Mouse (Mus musculus) telencephalon, adult 2 months (tissue): ENCODE results near the gene Uap1.
"Not testable (repeated sequence)": the region's sequence is repeated elsewhere in the genome, so short reads cannot be mapped to it uniquely, and the experiment has no call there.

Experiments used
- DNase-seq: peaks from one replicate; pipeline ENCODE4 v3.0.0-alpha.2; 2011; ENCODE audit warnings: low read depth, low spot score

Gene Uap1

DNA sequence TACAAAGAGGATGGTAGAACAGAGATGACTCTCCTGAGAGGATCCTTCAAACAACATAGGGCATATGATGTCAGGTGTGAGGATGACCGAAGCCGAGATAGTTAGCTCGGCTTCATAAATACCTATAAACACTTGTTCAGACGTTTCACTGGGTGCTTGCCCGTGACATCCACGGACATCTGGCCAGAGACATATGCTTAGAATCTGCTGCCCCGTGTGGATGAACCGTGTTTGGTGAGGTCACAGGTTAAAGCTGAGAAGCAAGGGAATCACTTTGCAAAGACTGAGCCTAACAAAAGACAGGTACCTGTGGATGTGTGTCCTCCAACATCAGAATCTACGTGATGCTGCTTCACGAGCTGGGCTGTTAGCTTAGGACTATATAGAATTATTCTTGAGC, 62.5 kb downstream of the Uap1 start:
- no peak for DNase-seq

DNA sequence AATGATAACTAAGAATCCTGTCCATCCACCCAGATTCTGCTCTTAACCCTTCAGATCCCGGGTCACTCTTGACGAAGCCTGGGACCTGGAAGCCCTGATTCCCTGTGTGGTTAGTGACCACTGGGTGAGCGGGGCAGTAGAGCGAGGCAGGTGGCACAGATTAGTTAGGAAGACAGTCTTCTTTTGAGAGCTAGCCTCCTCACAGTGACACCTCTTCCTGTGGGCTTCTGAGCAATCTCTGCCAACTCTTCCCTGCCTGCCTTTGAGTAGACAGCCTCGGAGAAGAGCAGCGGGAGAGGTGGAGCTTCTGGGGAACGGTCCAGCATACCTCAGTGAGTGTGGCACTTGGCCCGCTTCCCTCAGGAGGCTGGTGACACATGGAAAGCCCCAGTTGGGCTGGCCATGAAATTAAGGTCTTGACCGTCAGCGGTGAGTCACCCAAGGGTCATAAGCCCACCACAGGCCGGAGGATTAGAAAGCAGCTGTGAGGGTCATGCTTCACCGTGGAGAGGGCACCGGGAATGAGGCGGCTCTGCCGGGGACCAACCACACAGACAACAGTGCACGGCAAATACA, 63.0 kb downstream of the Uap1 start:
- DNase-seq = no peak

DNA sequence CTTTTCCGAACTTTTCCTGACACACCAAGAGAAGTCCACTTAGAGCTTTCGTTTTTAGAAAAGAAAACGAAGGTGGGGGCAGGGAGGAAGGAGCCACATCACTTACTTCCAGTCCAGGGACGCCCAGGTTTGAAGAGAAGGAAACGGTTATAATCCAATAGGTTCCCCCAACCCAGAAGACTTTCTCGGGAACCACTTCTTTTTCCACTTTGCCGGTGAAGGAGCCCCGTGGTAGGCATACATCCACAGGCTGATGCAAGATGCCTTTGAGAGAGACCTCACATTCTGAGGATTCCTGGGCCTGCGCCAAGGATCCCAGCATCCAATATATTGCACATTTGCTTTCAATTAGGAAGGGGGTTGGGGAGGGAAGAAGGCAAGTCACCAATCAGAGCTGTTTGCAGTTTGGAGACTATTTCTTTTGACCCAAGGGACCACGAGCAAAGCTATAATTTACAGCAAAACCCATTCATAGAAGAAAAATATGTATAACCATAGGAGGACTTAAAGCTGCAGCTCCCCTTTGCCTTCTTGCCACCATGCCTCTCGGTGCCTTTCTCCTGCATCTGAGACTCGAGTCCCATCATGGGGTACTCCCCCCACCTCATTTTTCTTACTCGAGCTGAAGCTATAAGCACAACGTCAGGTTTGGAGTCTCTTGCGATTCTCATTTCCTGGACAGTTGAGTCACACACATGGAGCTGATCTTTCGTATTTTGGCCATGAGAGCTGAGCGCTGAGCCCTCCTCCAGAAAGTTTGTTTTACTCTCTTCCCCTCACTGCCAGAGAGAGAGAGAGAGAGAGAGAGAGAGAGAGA, 64.0 kb downstream of the Uap1 start, which contains the start of gene Ddr2:
TSS of gene Ddr2 (minus strand) at position 247 of the 817 bp plus-strand sequence.
- no peak for DNase-seq

DNA sequence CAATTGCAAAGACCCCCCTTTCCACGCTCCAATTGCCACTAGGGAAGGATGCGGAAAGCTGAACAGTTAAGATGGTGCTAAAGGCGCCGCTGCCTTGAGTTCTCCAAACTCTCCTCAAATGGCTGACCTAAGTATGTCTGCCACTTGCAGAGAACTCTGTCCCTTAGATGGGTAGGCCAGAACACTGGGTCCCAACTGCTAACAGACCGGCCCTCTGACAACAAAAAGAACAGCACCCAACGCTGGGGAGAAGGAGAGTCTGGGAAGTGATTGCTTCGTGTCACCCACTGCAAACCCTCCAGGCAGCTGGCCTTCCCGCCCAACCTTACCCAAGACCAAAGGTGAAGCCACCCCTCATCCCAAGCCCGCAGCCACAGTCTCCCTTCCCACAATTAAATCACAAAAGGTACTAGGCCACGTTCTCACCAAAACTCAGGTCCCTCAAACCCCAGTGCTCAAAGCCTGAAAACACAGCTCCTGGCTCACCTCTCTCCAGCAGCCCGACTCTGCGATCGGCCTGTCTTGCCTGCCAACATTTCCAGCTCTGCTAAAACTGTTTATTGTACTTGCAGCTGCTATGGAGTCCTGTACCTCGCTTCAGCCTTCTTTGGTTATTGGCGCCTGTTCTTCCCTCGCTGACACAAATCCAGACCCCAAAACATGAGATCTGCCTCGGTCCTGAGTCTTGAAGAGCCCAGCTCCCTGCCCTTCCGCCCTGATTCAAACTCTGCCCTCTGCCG, 64.8 kb downstream of the Uap1 start:
- DNase-seq = no peak

DNA sequence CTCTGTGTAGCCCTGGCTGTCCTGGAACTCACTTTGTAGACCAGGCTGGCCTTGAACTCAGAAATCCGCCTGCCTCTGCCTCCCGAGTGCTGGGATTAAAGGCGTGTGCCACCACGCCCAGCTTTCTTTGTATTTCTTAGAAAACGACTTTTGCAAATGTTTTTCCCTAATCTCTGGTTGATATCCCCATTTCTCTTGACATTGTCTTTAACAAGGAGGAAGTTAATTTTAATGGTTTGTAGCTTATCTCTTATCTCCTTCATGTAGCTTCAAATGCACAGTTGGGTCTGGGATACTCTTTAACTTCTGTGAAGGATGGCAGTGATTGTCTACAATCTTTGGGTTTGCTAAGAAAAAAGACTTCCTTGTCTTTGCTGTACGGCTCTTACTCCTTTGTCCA, 71.9 kb downstream of the Uap1 start:
- DNase-seq = not testable (repeated sequence)
